Mouse (Mus musculus) limb, embryonic 11.5 days (tissue): ENCODE data around the gene Cdc42ep4. TPM values are rescaled to one million over a fixed set of nuclear protein-coding genes. Genes with fewer than 3 reads are reported as not detected.
A peak's percentile ranks its signal among the peaks of the same experiment; 100 is the strongest.

Experiments
- ATAC-seq: fragments of 200-750 bp; cut with Nextera tagmentation; 2 replicates; pipeline ENCODE4 v1.8.0; 2017; ENCODE audit warnings: low read depth; ENCODE audit not compliant: insufficient number of reproducible peaks, low FRiP score, low TSS enrichment
- DNase-seq: peaks from one replicate; pipeline ENCODE4 v3.0.0-alpha.2; 2015; ENCODE audit warnings: low spot score
- H3K27ac ChIP-seq: fragments of 300-500 bp; sonication (generic); replicated peaks from 2 replicates; pipeline ENCODE4 v1.5.1; 2014; ENCODE audit warnings: low read depth, mild to moderate bottlenecking, low read length
- H3K27me3 ChIP-seq: fragments of 300-500 bp; sonication (generic); 2 replicates; pipeline ENCODE4 v1.6.1; 2014; ENCODE audit warnings: mild to moderate bottlenecking, low read length, mixed read lengths; ENCODE audit not compliant: control insufficient read depth, insufficient read depth
- H3K36me3 ChIP-seq: fragments of 300-500 bp; sonication (generic); 2 replicates; pipeline ENCODE4 v1.6.1; 2014; ENCODE audit warnings: mild to moderate bottlenecking, low read length, moderate library complexity, mixed read lengths; ENCODE audit not compliant: control insufficient read depth, insufficient read depth
- H3K4me1 ChIP-seq: fragments of 300-500 bp; sonication (generic); 2 replicates; pipeline ENCODE4 v1.6.1; 2014; ENCODE audit warnings: low read length, mixed read lengths; ENCODE audit not compliant: control insufficient read depth, insufficient read depth
- H3K4me2 ChIP-seq: fragments of 300-500 bp; sonication (generic); 2 replicates; pipeline ENCODE4 v1.6.1; 2014; ENCODE audit warnings: low read depth, mild to moderate bottlenecking, moderate library complexity; ENCODE audit not compliant: severe bottlenecking
- H3K4me3 ChIP-seq: fragments of 300-500 bp; sonication (generic); 2 replicates; pipeline ENCODE4 v1.5.1; 2014; ENCODE audit warnings: low read depth, low read length
- H3K9ac ChIP-seq: fragments of 300-500 bp; sonication (generic); 2 replicates; pipeline ENCODE4 v1.6.1; 2014; ENCODE audit warnings: mild to moderate bottlenecking, low read length
- H3K9me3 ChIP-seq: fragments of 300-500 bp; sonication (generic); 2 replicates; pipeline ENCODE4 v1.6.1; 2016; ENCODE audit warnings: low read length; ENCODE audit not compliant: control insufficient read depth
- WGBS: fragments of 180-500 bp; shearing (Covaris S2); extraction: QIAGEN DNeasy Blood & Tissue Kit; methylation state at CpG from one replicate; pipeline ENCODE4 v1.1.7; 2014; 5-methylcytosine and 5-hydroxymethylcytosine counted together
- polyA plus RNA-seq: library from polyadenylated mRNA; unstranded; fragments of >200 nt; fragmentation: Nextera tagmentation; extraction: Ambion mirVana; gene quantifications from 2 replicates; pipeline ENCODE4 v1.2.1, GENCODE M21; 2014

The Cdc42ep4 gene
- polyA plus RNA-seq, 1 experiment from 2014 or later = 75.4 TPM

DNA sequence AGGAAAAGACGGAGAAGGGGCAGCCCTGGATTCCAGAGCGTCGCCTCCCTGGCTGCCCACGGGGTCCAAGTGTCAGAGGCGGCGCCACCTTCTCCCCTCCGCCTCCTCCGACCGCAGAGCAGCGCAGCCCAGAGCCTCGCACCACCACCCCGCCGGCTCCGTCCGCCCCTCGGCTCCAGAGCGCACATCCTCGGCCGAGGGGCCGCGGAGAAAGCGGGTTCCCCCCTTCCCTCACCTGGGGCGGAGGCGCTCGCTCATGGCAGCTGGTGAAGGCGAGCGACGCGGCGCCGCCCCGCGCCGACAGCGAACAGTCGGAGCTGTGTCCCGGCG, 68.1 kb downstream of the Cdc42ep4 start:
- Histone ChIP-seq H3K27me3 (no peaks in the 10 kb centered on the region), H3K4me1 (peaks cover 8% of the 10 kb centered on the region), H3K9ac (peak overlapping the region; percentile 89), H3K4me3 (peak overlapping the region; percentile 90), H3K27ac (peak overlapping the region; percentile 97), H3K36me3 (peaks cover 3% of the 10 kb centered on the region), H3K9me3 (no peaks in the 10 kb centered on the region), H3K4me2 (peak overlapping the region; percentile 74)
- no peak for DNase-seq
- WGBS = 0% methylated on average over 26 of the region's 38 CpGs
- ATAC-seq = no peak

DNA sequence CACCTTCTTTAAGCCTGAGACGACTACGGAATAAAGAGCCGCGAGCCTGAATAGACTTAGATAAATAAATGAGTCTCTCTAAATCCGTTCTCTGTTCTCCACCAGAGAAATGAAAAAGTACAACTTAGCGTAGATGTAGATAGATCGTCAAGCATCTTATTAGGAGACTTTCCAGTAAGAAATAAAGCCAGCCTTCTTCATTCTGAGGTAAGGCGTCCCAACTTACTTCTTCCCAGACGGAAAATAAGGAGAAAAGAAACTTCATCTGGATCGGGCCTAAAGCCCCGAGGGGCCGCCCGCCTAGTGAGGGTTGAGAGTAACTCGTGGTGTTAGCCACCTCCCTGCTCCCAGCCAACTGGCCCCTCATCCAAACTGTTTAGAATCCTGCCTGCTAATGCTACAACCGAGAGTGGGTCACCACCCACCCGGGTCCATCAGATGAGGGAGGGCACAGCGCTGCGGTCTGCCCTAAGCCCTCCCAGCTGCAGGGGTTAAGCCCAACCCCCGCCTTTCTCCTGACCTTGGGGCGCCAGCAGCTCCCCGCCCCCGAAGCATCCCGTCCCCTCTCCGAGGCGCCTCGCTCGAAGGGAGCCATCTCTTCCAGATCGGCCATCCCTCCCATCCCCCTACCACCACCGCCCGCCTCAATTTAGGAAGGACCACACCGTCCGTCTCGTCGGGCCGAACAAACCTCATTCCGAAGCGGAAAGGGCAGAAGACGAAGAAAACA, 68.6 kb downstream of the Cdc42ep4 start:
- Histone ChIP-seq H3K4me1 (peaks cover 8% of the 10 kb centered on the region), H3K4me3 (peak overlapping the region; percentile 90), H3K27ac (peak overlapping the region; percentile 97), H3K36me3 (peaks cover 2% of the 10 kb centered on the region; the same call in 1 of the 2 replicates), H3K9ac (peak overlapping the region; percentile 89), H3K9me3 (no peaks in the 10 kb centered on the region), H3K27me3 (no peaks in the 10 kb centered on the region), H3K4me2 (peak overlapping the region; percentile 74)
- whole genome bisulfite sequencing = 3% methylated on average over 38 of the region's 38 CpGs
- ATAC-seq (peak; percentile 31; the same call in 1 of the 2 replicates), DNase-seq (peak; percentile 67)

DNA sequence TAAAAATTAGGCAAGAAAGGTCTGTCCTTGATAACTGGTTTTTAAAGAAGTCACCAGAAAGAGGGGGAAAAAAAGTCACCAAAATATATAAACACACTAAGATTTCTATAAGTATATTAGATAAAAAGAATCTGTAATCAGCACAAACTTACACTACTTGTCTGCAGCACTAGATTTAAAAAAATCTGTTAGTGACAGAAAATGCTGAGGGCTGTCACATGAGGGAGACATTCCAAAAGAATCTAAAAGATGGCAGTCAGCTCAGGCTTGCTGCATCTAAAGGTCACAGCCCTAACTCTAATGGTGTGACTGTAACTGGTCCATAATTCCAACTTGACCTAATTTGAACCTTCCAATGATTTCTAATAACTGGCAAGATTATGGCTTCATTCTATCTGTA, 69.7 kb downstream of the Cdc42ep4 start:
- no peak overlapping the region for H3K9ac ChIP-seq
- no peak overlapping the region; the same call in 1 of the 2 replicates for H3K4me2 ChIP-seq
- H3K27ac ChIP-seq = no peak overlapping the region
- H3K4me1 ChIP-seq = peaks cover 8% of the 10 kb centered on the region
- H3K27me3 ChIP-seq = no peaks in the 10 kb centered on the region
- H3K9me3 ChIP-seq = no peaks in the 10 kb centered on the region
- ATAC-seq (no peak), DNase-seq (no peak)
- H3K36me3 ChIP-seq = peaks cover 2% of the 10 kb centered on the region; the same call in 1 of the 2 replicates
- H3K4me3 ChIP-seq = no peak overlapping the region

DNA sequence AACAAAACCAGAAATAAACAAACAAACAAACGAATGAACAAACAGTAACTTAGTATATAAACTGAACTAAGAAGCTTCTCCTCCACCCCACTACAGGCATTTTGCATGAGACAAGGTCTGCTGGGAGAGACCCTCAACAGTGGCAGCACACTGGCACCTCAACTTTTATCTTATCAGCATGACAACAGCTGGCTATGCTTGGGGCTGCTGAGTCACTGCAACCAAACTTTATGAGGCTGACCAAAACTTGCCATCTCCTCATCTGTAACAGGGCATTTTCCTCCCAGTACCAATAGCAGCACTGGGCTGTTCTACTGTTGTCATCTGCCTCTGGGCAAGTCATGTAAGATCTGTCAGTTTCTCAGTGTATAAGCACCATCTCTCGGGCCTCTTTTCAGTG, 70.7 kb downstream of the Cdc42ep4 start:
- H3K27me3 ChIP-seq = no peaks in the 10 kb centered on the region
- DNase-seq (no peak), ATAC-seq (no peak)
- H3K9ac ChIP-seq = no peak overlapping the region
- H3K9me3 ChIP-seq = no peaks in the 10 kb centered on the region
- H3K27ac ChIP-seq = no peak overlapping the region
- H3K36me3 ChIP-seq = peaks cover 9% of the 10 kb centered on the region; the same call in 1 of the 2 replicates
- H3K4me3 ChIP-seq = no peak overlapping the region
- peaks cover 8% of the 10 kb centered on the region for H3K4me1 ChIP-seq
- 86% methylated on average over 2 of the region's 2 CpGs for WGBS
- H3K4me2 ChIP-seq = no peak overlapping the region

DNA sequence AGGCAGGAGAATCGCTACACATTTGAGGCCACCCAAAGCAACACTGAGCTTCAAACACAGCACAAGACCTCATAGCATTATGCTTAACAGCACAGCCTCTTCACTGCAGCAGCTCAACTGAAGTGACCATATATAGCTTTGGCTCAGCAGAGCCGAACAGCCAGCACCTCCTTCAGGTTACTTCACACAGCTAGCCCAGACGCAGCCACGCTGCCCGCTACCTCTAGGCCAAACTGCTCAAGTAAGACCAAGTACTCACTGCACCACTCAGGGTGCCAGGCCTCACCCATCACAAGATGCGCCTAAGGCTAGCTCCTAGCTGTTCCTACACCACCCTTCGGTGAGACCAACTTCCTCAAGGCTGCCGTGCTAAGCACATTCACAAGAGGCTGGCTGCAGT, 73.3 kb downstream of the Cdc42ep4 start:
- no peak for DNase-seq
- ATAC-seq = no peak
- Histone ChIP-seq H3K36me3 (peaks cover 9% of the 10 kb centered on the region; the same call in 1 of the 2 replicates), H3K27ac (no peak overlapping the region), H3K9me3 (no peaks in the 10 kb centered on the region), H3K4me1 (peaks cover 4% of the 10 kb centered on the region; the same call in 1 of the 2 replicates), H3K9ac (no peak overlapping the region), H3K4me3 (no peak overlapping the region), H3K27me3 (no peaks in the 10 kb centered on the region), H3K4me2 (no peak overlapping the region)
- WGBS = 90% methylated on average over 8 of the region's 8 CpGs

DNA sequence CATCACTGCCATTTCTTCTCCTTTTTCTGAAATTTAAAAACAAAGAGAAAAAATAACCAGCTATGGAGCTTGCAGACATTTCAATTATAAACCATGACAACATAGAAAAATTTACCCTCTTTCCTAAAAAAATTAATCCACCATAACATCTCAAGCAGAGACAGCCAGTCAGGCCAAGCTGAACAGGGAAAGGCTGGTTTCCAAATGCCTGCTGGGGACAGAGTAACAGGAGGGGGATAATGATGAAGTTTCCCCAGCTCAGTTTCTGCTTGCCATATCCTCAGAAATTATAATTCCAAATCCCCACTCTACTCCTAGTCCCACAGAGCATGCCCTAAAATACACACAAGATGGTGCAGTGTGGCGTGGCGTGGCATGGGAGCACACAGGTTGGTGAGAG, 74.3 kb downstream of the Cdc42ep4 start:
- DNase-seq = no peak

More for the DNA sequence above, 74.3 kb downstream of the Cdc42ep4 start:
- Histone ChIP-seq H3K9me3 (no peaks in the 10 kb centered on the region), H3K4me1 (peaks cover under 1% of the 10 kb centered on the region; the same call in 1 of the 2 replicates), H3K27me3 (no peaks in the 10 kb centered on the region), H3K36me3 (peaks cover 10% of the 10 kb centered on the region; the same call in 1 of the 2 replicates), H3K9ac (no peak overlapping the region), H3K4me3 (no peak overlapping the region), H3K4me2 (no peak overlapping the region), H3K27ac (no peak overlapping the region)
- no peak for ATAC-seq
- WGBS = 89% methylated on average over 2 of the region's 2 CpGs

Other genes starting within 250 kb of the Cdc42ep4 start
- gene Sstr2, start 132.5 kb downstream of the Cdc42ep4 start, polyA plus RNA-seq = 0.48 and 1.1 TPM in 2 replicates
- 29.3 and 30.6 TPM in 2 replicates for gene Cog1, start 102.7 kb downstream of the Cdc42ep4 start, polyA plus RNA-seq
- 12.2 and 14.9 TPM in 2 replicates for gene Slc39a11, start 101.8 kb downstream of the Cdc42ep4 start, polyA plus RNA-seq
- gene Fam104a, start 67.7 kb downstream of the Cdc42ep4 start, polyA plus RNA-seq = 53.0 and 54.2 TPM in 2 replicates
- gene D11Wsu47e, start 67.5 kb downstream of the Cdc42ep4 start, polyA plus RNA-seq = 24.0 and 26.1 TPM in 2 replicates
- 0.51 and 0.54 TPM in 2 replicates for gene Cpsf4l, start 41.9 kb downstream of the Cdc42ep4 start, polyA plus RNA-seq